Mouse (Mus musculus): ENCODE data around the gene Kmo.

Gene Kmo

DNA sequence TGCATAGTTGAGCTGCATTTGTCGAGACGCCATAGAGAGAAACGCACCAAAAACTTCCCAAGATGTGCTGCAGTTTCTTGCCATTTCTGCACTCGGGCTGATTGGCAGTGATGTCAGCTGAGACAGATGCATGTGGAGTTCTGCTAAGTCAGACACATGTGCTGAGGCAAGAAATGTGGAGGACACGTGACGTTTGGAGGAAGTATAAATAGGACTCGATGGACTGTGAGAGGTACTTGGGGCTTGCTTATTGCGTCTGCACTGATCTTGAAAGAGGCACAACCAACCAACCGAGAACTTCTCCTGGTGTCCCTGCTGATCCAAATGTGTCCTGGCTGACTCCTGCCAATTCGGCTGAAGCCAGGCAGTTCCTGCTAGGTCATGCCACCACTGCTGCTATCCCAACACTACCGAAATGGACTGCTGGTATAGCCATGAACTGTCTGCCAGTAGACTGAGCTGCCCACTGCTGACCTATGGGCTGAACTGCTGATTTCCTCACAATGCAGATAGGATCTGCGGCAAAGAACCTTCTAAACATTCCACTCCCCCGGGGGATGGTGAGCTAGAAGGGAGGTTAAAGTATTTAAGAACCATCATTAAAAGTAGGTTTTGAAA is at the start of gene Kmo:
Kmo (plus strand) TSS at position 568 of the 618 bp plus-strand sequence.
- DNase-seq, result no peak

DNA sequence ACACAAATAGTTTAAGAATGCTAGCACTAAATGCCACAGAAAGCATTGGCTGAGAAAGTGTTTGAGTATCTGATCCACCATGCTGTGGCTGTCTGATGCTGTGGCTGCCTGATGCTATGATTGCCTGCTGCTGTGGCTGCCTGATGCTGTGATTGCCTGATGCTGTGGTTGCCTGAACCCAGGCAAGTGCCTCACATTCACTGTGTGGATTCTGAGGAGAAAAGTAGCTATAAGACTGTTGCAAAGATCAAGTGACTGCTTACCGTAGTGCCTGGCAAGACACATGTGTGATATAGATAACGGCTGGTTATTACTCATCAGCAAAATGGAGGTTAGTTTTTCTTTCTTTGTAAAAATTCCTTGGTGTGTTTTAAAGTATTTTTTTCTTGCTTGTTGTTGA is 46.1 kb upstream of the Kmo start:
- no peak for DNase-seq

- DNase-seq, result no peak
Measured at GRCm38 (mm10) chr1:175578425-175579096, 41.6 kb upstream of the Kmo start.

DNA sequence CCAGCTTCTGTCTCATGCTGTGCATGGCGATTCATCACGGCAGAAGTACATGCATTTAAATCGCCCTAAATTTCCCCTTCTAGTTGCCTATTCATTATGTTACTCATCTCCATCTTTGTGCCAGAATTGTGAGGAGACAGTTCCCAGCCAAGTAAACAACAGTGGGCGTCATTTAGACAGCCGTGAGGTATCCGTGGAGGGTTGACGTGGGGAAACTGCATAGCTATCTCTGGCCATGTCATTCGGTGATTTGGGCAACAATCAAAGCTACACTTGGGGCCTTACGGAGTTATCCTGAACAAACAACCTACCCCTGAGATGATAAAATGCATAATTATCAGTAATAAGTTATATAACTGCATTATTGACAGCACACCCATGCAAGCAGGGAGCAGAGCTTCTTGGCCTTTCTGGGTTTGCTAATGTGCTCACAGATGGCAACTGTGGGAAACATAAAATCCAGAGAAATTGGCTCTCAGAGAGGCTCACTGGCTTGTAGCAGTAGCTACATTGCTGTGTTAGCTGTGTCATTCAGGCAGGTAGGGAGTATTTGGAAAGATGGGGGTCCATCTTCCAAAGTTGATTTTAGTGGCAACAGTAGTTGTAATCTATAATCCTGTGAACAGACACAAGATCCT is 40.5 kb upstream of the Kmo start:
- no peak for DNase-seq

GRCm38 (mm10) chr1:175580346-175580745 is 39.8 kb upstream of the Kmo start:
- no peak for DNase-seq

- DNase-seq, result no peak
Measured at GRCm38 (mm10) chr1:175582799-175583198, 37.4 kb upstream of the Kmo start.

DNA sequence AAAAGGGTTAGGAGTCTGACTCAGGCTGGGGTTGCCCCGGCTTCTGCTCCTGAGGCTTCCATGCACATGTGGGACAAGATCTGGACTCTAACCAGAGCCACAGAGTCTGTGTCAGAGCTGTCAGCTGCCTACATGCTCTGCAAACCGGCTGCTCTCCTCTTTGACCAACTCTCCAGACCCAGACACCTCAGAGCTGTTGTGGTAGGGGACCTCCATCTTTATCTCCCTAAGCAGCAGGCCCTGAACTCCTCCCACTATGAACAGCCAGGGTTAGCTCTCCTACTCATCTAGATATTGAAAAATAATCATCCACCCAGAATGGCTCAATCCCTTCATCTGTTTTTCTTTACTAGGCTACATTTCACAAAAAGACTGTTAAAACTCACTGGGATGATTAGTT is 34.9 kb upstream of the Kmo start:
- no peak for DNase-seq

DNA sequence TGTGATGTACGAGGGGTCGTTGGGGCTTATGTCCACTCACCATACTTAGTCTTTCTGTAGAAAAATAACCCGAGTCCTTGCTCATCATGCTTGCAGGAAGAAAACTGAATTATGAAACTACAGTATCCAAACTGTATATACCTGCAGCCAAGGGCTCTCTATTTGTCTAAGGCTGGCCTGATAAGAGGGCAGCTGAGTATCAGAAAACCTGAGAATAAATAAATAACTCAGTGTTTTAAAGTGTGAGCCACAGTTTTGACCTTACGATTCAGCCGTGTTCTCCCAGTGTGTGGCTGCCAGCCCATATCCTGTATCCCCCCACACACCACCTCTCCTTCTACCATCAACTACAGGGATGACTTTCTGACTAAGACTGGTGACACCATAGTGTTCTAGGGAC is 33.5 kb upstream of the Kmo start:
- no peak for DNase-seq

- DNase-seq, result no peak
Measured at GRCm38 (mm10) chr1:175592832-175593231, 27.3 kb upstream of the Kmo start.

DNA sequence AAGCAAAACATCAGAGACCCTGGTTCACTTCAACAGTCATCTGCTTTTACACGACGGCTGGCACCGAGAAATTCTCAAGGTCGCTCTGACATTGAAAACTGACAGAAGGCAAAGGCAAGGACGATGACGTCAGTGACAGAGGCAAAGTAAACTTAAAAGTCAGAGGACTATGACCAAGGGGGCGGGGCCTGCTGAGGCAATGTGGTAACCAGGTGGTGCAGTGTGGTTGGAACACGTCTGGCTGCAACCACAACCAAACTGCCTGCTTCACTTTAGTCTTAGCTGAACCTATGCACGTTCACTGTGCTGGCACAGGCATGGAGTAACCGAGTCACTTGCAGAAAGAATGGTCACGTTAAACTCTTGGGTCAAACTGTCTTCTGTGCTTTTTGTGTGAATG is 17.9 kb upstream of the Kmo start:
- no peak for DNase-seq

DNA sequence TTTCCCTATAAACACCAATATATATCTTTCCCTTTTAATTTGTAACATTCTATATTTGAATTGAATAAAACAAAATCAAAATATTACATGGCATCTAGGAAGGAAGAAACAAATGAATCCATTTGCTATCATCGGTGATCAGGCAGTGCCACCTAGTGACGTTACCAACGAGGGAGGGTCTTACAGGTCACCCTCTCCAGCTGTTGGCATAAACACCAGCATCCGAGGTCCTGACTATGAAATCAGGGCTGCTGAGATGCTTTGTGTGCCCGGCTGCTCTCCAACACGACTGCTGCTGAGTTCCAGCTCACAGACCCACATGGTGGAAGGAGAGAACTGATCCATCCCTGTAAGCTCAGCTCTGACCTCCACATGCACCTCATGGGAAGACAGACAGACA is 16.8 kb upstream of the Kmo start:
- DNase-seq, result no peak

DNA sequence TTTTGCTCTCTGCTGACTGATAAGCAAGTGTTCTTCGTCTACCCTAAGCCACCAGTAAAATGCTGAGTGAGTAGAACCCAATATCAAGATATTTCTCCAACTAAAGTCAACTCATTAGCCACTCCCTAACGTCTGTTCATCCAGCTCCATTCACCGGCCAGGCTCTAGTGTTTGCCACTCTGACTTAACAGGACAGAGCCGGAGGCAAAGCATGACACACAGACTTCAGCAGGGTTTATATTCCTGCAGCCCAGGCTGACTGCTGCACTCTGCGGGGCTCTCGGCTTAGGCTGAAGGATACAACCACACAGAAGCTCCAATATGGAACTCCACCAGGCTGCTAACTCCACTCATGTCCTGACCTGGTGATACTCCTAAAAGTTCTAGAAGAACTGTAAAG is 12.9 kb upstream of the Kmo start:
- DNase-seq, result no peak

DNA sequence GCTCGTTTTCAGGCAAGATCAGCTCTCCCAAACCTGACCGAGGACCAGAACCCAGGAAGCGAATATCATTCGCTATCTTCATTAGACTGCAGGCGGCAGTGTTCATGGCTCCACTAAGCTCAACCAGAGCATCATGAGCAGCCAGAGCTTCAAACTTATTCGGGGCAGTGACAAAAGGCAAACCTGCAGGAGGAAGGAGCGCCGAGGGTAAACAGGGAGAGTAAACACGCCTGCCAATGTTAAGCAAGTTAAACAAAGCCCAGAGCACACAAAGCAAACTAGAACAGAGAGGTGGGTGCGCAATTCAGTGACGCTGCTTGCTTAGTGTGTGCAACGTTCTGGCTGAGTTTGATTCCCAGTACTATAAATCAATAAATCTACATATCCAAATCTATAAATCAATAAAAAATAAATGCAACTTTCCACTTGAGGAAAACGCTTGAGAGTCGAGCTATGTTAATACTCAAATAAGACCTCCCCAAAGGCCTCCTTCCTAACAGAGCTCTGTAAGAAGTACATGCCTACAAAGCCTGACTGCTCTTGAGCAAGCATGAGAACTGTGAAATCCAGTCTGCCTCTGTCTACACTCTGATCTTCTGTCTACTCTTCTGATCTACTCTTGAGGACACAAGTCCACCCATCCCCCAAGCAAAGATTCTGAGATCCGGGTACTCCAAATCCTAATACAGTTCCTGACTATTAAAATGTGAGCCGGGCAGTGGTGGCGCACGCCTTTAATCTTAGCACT is 12.2 kb upstream of the Kmo start:
- DNase-seq, result no peak

GRCm38 (mm10) chr1:175608708-175609107 is 11.5 kb upstream of the Kmo start:
- no peak for DNase-seq

DNA sequence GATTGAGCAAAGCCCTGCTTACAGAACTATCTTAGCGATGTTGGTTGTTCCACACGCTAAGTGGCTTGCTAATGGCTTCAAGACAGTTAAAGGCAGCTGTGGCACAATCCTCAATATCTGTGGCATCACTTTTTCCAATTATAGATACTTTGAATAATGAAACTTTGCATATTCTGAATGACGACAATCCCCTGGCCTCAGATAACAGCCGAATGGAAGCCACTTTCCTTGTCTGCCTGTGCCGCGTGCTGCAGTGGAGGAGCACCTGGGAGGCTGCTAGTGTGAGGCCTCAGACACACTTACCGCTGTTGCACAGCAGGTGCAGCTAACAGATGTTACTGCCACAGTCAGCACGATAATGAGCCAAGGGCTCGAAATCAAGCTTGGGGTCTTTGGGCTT is 5.2 kb upstream of the Kmo start:
- no peak for DNase-seq

DNA sequence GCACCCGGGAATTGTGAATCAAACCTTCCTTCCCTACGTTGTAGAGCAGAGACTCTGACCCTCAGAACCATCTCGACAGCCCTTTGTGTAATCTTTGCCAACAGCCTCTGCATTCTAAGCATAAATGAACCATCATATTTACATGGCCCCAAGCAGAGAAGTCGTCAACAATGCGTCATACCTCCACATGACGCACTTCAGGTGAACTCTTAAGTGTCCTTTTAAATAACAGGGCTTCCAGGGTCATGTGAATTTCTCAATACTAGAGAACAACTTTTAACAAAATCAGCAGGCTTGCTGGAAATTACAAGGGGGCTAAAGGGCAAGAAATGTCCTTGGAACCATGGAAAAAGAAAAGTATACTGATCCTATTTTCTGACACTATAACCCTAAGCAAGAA is 3.5 kb downstream of the Kmo start:
- DNase-seq, result no peak

DNA sequence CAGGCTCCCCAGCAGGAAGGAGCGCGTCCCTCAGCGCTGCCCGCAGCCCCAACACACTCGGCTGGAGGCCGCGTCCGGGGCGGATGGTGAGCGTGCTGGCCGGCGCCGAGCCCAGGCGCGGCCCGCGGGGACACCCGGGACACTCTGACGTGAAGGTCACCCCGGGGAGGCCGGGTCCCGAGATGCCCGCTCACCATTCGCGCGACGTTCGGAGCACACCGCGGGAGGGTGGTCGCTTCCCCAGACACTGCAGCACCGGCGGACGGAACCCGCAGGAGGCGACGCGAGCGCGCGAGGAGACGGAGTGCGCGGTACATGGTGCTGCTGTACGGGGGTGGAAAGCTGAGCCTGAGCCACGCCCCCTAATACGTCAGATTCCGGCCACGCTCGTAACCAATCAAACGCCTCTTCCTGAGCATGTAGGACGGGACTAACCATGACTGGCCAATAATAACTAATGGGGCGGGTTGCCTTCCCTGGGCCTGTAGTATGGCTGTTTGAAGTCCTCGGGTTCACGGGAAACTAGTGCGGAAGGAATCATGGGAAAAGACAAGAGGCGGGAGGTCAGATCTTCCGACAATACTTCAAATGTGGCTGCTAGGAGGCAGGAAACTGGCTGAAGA is 5.2 kb downstream of the Kmo start, which contains the start of gene Fh1:
Fh1 (minus strand) TSS at position 379 of the 623 bp plus-strand sequence.
- peak; percentile 96 for DNase-seq

DNA sequence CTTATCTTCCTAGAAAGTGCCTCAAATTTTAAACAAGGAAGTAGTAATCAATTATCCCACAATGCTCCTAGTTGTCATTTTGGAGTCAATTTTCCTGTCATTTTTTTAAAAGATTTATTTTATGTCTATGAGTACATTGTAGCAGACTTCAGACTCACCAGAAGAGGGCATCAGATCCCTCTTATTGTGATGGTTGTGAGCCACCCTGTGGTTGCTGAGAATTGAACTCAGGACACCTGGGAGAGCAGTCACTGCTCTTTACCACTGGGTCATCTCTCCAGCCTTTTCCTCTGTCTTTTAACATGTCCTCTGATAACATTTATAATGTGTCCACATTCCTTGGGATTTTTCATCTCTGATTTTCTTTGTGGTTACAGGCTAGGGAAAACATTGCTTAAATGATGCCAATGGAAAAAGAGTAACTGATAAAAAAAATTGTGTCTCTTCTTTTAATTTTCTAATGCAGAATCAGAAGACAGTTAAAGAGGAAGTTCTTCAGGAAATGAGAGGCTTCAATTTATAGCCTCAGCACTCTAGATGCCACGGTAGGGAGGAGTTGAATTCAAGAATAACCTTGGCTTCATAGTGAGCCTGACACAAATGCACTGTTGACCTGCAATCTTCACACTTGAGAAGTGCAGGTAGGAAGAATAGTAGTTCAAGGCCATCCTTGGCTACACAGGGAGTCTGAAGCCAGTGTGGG is 6.0 kb downstream of the Kmo start:
- DNase-seq, result no peak

GRCm38 (mm10) chr1:175629248-175629647 is 9.1 kb downstream of the Kmo start:
- no peak for DNase-seq

GRCm38 (mm10) chr1:175630345-175630744 is 10.2 kb downstream of the Kmo start:
- no peak for DNase-seq

DNA sequence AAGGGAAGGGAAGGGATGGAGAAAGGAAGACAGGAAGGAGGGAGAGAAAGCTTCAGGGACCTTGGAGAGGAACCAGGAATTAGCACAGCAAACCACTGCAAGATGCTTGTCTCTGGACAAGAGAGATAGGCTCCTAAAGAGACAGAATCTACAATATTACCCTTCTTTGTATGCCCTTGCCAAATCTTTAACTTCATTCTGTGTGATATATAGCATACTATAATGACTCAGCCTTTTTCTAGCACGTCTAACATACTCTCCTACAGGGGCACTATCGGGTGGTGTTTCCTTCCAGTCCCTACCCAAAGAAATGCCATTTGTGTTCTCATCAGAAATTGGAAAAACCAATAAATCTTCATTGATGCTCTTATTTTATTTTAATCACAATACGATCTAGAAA is 10.9 kb downstream of the Kmo start:
- DNase-seq, result no peak

DNA sequence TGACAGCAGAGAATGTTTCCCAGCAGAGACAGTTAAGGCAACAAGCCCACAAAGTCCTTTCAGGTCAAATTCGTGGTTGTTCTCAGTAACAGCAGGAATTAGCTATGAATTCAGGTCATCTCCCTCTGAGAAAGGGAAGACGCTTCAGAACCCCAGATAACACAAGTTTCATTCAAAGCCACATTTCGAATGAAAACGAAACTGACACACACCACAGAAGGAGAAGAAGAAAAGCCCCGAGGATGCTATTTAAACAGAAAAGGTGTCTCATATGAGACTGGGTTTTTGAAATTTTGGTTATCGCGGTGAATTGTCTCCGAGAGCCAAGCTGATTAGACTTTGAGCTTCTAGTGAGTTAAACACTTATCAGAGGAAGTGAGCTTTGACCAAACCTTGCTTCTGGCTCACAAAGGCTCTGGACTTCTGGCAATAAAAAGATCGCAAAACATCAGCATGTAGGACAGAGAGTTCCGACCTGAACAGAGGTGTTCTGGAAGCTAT is 11.6 kb downstream of the Kmo start:
- DNase-seq, result peak; percentile 59
